In the genomic region with DNA sequence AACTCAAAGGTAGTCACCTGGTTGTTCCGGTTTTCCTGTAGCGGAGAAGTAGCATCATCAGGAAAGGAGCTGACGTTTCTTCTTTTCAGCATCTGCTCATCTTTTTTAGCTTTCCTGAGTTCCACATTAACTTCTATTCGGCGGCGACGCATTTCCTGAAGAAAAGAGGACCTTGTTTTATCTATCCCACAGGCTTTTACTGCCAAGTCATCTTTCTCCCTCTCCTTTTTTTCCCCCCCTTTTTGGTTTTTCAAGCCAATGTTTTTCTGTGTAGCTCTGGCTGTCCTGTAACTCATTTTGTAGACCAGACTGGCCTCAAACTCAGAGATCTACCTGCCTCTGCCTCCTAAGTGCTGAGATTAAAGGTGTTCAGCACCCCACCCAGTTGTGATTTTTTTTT, we compare ENCODE assay signal across 8 mouse cellular contexts. TPM values are rescaled to one million over a fixed set of nuclear protein-coding genes. Genes with fewer than 3 reads are reported as not detected.
DNase-seq lines count a peak whose midpoint lies in the region; ATAC-seq and TF ChIP-seq lines count a peak whose summit lies in the region.
"Not testable (repeated sequence)": the region's sequence is repeated elsewhere in the genome, so short reads cannot be mapped to it uniquely, and the experiment has no call there.
"Had no signal": no experiment of that assay in that cellular context is flagged by ENCODE, and none has a peak within 500 bp of the region (broad histone marks: within the 10 kb centered on the region; RNA-seq: fewer than 3 reads in every experiment).

No protein-coding gene starts in this region.

- not testable (repeated sequence) for TF ChIP-seq POLR2A in MEL (IDR thresholded peaks at IDR 0.05; ENCODE audit: control insufficient read depth in 1 of 2, insufficient read depth in 1 of 2, low read depth in 1 of 2, low read length in 2 of 2, poor library complexity in 1 of 2); heart, adult 2 months (IDR thresholded peaks at IDR 0.05; ENCODE audit: insufficient read depth, low read depth, low read length); limb, embryonic 14.5 days (IDR thresholded peaks at IDR 0.05; ENCODE audit: borderline replicate concordance, extremely low read depth, insufficient read depth, insufficient read length); myocyte (IDR thresholded peaks at IDR 0.05; ENCODE audit: insufficient read length, low read depth)

- H3K36me3 ChIP-seq in MEL (ENCODE audit: control insufficient read depth in 1 of 2, insufficient read depth in 2 of 2, low read length in 2 of 2) (peaks cover 45 to 50% of the 10 kb centered on the region in 2 experiments), myocyte (ENCODE audit: control insufficient read depth, insufficient read depth) (peaks cover 55% of the 10 kb centered on the region)
- peaks cover 75% of the 10 kb centered on the region for H3K36me3 ChIP-seq in erythroblast, embryonic 14.5 days (ENCODE audit: control insufficient read depth)
- peaks cover 36% of the 10 kb centered on the region for H3K36me3 ChIP-seq in heart, adult 2 months (ENCODE audit: control insufficient read depth, insufficient read depth, low read length)
- H3K36me3 ChIP-seq in intestine, embryonic 14.5 days (ENCODE audit: control insufficient read depth, insufficient read depth, low read length), result peaks cover 53% of the 10 kb centered on the region
- peaks cover 43% of the 10 kb centered on the region for H3K36me3 ChIP-seq in limb, embryonic 14.5 days (ENCODE audit: control insufficient read depth, insufficient read depth, low read length)
- H3K36me3 ChIP-seq in liver, postnatal 0 days (replicated peaks; ENCODE audit: insufficient read depth, low read length), result peaks cover 50% of the 10 kb centered on the region

- H3K27me3 ChIP-seq in MEL (ENCODE audit: control insufficient read depth in 1 of 2, insufficient read depth in 2 of 2, low read length in 2 of 2); erythroblast, embryonic 14.5 days (ENCODE audit: control insufficient read depth); heart, adult 2 months (ENCODE audit: control insufficient read depth, insufficient read depth, low read length); intestine, embryonic 14.5 days (replicated peaks; ENCODE audit: control insufficient read depth, insufficient read depth, low read length); limb, embryonic 14.5 days (ENCODE audit: control insufficient read depth, insufficient read depth, low read length); liver, postnatal 0 days (ENCODE audit: insufficient read depth, low read length); myocyte (ENCODE audit: control insufficient read depth, insufficient read depth, insufficient read length): not testable (repeated sequence)

- H3K79me2 ChIP-seq in MEL (ENCODE audit: control insufficient read depth, insufficient read depth, low read length, poor library complexity), result peaks cover 50% of the 10 kb centered on the region
- H3K79me2 ChIP-seq in heart, adult 2 months (replicated peaks; ENCODE audit: control insufficient read depth, insufficient read depth, low read length), result not testable (repeated sequence)
- peaks cover 63% of the 10 kb centered on the region for H3K79me2 ChIP-seq in myocyte (ENCODE audit: control insufficient read depth, insufficient read depth)

- peak overlapping the region; percentile 42; the same call in 1 of the 2 replicates for H3K27ac ChIP-seq in MEL (ENCODE audit: control insufficient read depth, low read depth, low read length)
- peak overlapping the region; percentile 49 for H3K27ac ChIP-seq in heart, adult 2 months
- not testable (repeated sequence) for H3K27ac ChIP-seq in intestine, embryonic 14.5 days (ENCODE audit: low read depth); limb, embryonic 14.5 days (replicated peaks; ENCODE audit: low read depth, low read length); liver, postnatal 0 days (ENCODE audit: low read depth)

- TF ChIP-seq EP300 in MEL (IDR thresholded peaks at IDR 0.05; ENCODE audit: low read depth in 1 of 2, low read length in 2 of 2), result peak; percentile 17 to 54; a peak in 1 of 4 replicates
- not testable (repeated sequence) for TF ChIP-seq EP300 in heart, adult 2 months (IDR thresholded peaks at IDR 0.05; ENCODE audit: insufficient read depth, low read depth, low read length); liver, postnatal 0 days (IDR thresholded peaks at IDR 0.05; ENCODE audit: low read depth)

- peaks cover 20 to 22% of the 10 kb centered on the region in 2 experiments for H3K4me1 ChIP-seq in MEL (ENCODE audit: control insufficient read depth in 1 of 2, insufficient read depth in 2 of 2, low read length in 2 of 2)
- H3K4me1 ChIP-seq in erythroblast, embryonic 14.5 days (ENCODE audit: control insufficient read depth), result peaks cover 49% of the 10 kb centered on the region
- H3K4me1 ChIP-seq in heart, adult 2 months (ENCODE audit: control insufficient read depth, insufficient read depth, low read length); intestine, embryonic 14.5 days (replicated peaks; ENCODE audit: control insufficient read depth, insufficient read depth, low read length); limb, embryonic 14.5 days (ENCODE audit: control insufficient read depth, insufficient read depth, low read length): not testable (repeated sequence)
- peaks cover 19% of the 10 kb centered on the region for H3K4me1 ChIP-seq in liver, postnatal 0 days (ENCODE audit: insufficient read depth)

- peak; percentile 54 for DNase-seq in MEL (ENCODE audit: low read depth, low spot score)
- not testable (repeated sequence) for DNase-seq in heart, adult 2 months; intestine, embryonic 14.5 days (ENCODE audit: low spot score); limb, embryonic 14.5 days (ENCODE audit: low spot score); liver, postnatal 0 days

- peak overlapping the region; percentile 90; the same call in 1 of the 2 replicates for H3K9ac ChIP-seq in MEL (ENCODE audit: control insufficient read depth, low read depth, low read length, poor library complexity, severe bottlenecking)
- H3K9ac ChIP-seq in heart, adult 2 months (ENCODE audit: low read depth, low read length); intestine, embryonic 14.5 days (ENCODE audit: low read length); limb, embryonic 14.5 days (ENCODE audit: low read depth, low read length, severe bottlenecking); liver, postnatal 0 days (replicated peaks): not testable (repeated sequence)

- not testable (repeated sequence) for TF ChIP-seq RAD21 in MEL (IDR thresholded peaks at IDR 0.05; ENCODE audit: low read depth, low read length)

- not testable (repeated sequence) for ATAC-seq in intestine, embryonic 14.5 days (replicated peaks; ENCODE audit: low FRiP score, low TSS enrichment, low read depth); limb, embryonic 14.5 days (ENCODE audit: low FRiP score, low read depth); liver, postnatal 0 days

- peak overlapping the region; percentile 50; the same call in 1 of the 2 replicates for H3K4me2 ChIP-seq in intestine, embryonic 14.5 days (ENCODE audit: low read length)
- 0 out of 2 replicates have a peak overlapping the region, but pooled peaks have one; percentile 69 for H3K4me2 ChIP-seq in limb, embryonic 14.5 days (replicated peaks; ENCODE audit: low read depth, low read length, severe bottlenecking)
- H3K4me2 ChIP-seq in liver, postnatal 0 days (ENCODE audit: low read depth, low read length), result peak overlapping the region; percentile 66
- H3K4me2 ChIP-seq in myocyte (ENCODE audit: low read depth), result peak overlapping the region; percentile 68

- peak overlapping the region; percentile 90 to 94 for H3K4me3 ChIP-seq in MEL (ENCODE audit: control insufficient read depth in 1 of 2, insufficient read depth in 1 of 2, low read depth in 2 of 2, low read length in 2 of 2)
- H3K4me3 ChIP-seq in erythroblast, embryonic 14.5 days (replicated peaks), result peak overlapping the region; percentile 79
- H3K4me3 ChIP-seq in heart, adult 2 months; limb, embryonic 14.5 days (replicated peaks; ENCODE audit: low read length): not testable (repeated sequence)
- 0 out of 2 replicates have a peak overlapping the region, but pooled peaks have one; percentile 71 for H3K4me3 ChIP-seq in intestine, embryonic 14.5 days (ENCODE audit: low read depth, low read length)
- peak overlapping the region; percentile 84 for H3K4me3 ChIP-seq in liver, postnatal 0 days (ENCODE audit: low read depth, low read length)
- peak overlapping the region; percentile 91 for H3K4me3 ChIP-seq in myocyte

- TF ChIP-seq CTCF in MEL (IDR thresholded peaks at IDR 0.05 in 2 of 3, conservative IDR thresholded peaks at IDR 0.05 in 1 of 3; ENCODE audit: control insufficient read depth in 1 of 3, insufficient read depth in 1 of 3, low read depth in 2 of 3, low read length in 3 of 3, poor library complexity in 1 of 3, severe bottlenecking in 1 of 3); heart, adult 2 months (IDR thresholded peaks at IDR 0.05); liver, postnatal 0 days (IDR thresholded peaks at IDR 0.05; ENCODE audit: low read depth): not testable (repeated sequence)

- 72% methylated on average over 7 of the region's 7 CpGs for WGBS in heart, adult 2 months
- WGBS in intestine, embryonic 14.5 days, result 92% methylated on average over 7 of the region's 7 CpGs
- 94% methylated on average over 7 of the region's 7 CpGs for WGBS in limb, embryonic 14.5 days
- WGBS in liver, postnatal 0 days (ENCODE audit: insufficient replicate concordance), result 76% methylated on average over 7 of the region's 7 CpGs

- intact Hi-C loops in heart, adult 2 months (cut with DNase I), result not testable (repeated sequence)

- H3ac ChIP-seq in myocyte (ENCODE audit: control insufficient read depth, insufficient read length), result not testable (repeated sequence)

- H3K9me3 ChIP-seq in MEL (replicated peaks; ENCODE audit: insufficient read depth, low read length); erythroblast, embryonic 14.5 days (ENCODE audit: control insufficient read depth, low read length); intestine, embryonic 14.5 days (ENCODE audit: control insufficient read depth, low read length); limb, embryonic 14.5 days (ENCODE audit: control insufficient read depth, low read length); liver, postnatal 0 days (ENCODE audit: low read length): not testable (repeated sequence)

RNA-seq across cellular contexts. Expression of gene Kpna2, which starts 2.8 kb away (rescaled TPM):
- total RNA-seq in MEL (2012; rRNA removed), result 216 and 275 TPM in 2 replicates
- polyA plus RNA-seq in MEL (2012; ENCODE audit: insufficient read depth in 1 of 2, insufficient read length in 2 of 2, low read depth in 1 of 2, low replicate concordance in 2 of 2, missing spikeins in 1 of 2), result 10 to 100 TPM in 1 of 2 experiments, not detected in 1; 13.2 TPM
- polyA plus RNA-seq in erythroblast, embryonic 14.5 days (2012), result 0.83 and 1.5 TPM in 2 replicates
- 10 to 100 TPM; 61.1 to 62.9 TPM for total RNA-seq in heart, adult 2 months (2021)
- 19.5 and 35.7 TPM in 2 replicates for polyA plus RNA-seq in heart, adult 2 months (2012; rRNA removed)
- 416 and 452 TPM in 2 replicates for polyA plus RNA-seq in intestine, embryonic 14.5 days (2014; fragmentation: Nextera tagmentation; extraction: Ambion mirVana)
- 194 and 224 TPM in 2 replicates for polyA plus RNA-seq in limb, embryonic 14.5 days (2012; rRNA removed)
- 291 and 311 TPM in 2 replicates for polyA plus RNA-seq in limb, embryonic 14.5 days (2014; fragmentation: Nextera tagmentation; extraction: Ambion mirVana)
- 115 and 128 TPM in 2 replicates for polyA plus RNA-seq in liver, postnatal 0 days (2015; fragmentation: Nextera tagmentation; extraction: Ambion mirVana)
- 32.8 TPM for polyA plus RNA-seq in myocyte (2012; fragmentation: generic; extraction: Trizol)

RNA-seq across cellular contexts. Expression of gene 1810010H24Rik, which starts 29.0 kb away (rescaled TPM):
- total RNA-seq in MEL (2012; rRNA removed), result 0.42 and 0.88 TPM in 2 replicates
- polyA plus RNA-seq in MEL (2012; ENCODE audit: insufficient read depth in 1 of 2, insufficient read length in 2 of 2, low read depth in 1 of 2, low replicate concordance in 2 of 2, missing spikeins in 1 of 2) (1 to 10 TPM in 1 of 2 experiments, not detected in 1; 2.5 TPM), myocyte (2012; fragmentation: generic; extraction: Trizol) (2.5 TPM)
- not detected in 2 replicates for polyA plus RNA-seq in erythroblast, embryonic 14.5 days (2012)
- total RNA-seq in heart, adult 2 months (2021), result 1 to 10 TPM; 1.9 to 3.0 TPM
- polyA plus RNA-seq in heart, adult 2 months (2012; rRNA removed), result 1.9 and 2.7 TPM in 2 replicates
- polyA plus RNA-seq in intestine, embryonic 14.5 days (2014; fragmentation: Nextera tagmentation; extraction: Ambion mirVana), result 1.8 and 2.9 TPM in 2 replicates
- polyA plus RNA-seq in limb, embryonic 14.5 days (2012; rRNA removed), result 2.2 and 2.3 TPM in 2 replicates
- polyA plus RNA-seq in limb, embryonic 14.5 days (2014; fragmentation: Nextera tagmentation; extraction: Ambion mirVana), result 2.6 and 3.1 TPM in 2 replicates
- 7.3 and 10.3 TPM in 2 replicates for polyA plus RNA-seq in liver, postnatal 0 days (2015; fragmentation: Nextera tagmentation; extraction: Ambion mirVana)
- total RNA-seq: hematopoietic stem cell, adult 5-6 weeks had no signal
